Mouse (Mus musculus): ENCODE results near the gene Ipo11.

- no peak for TF ChIP-seq BHLHE40 (IDR thresholded peaks at IDR 0.05; ENCODE audit: low read depth, low read length)
- no peak for TF ChIP-seq MAFK (IDR thresholded peaks at IDR 0.05; ENCODE audit: insufficient replicate concordance, low read length)
- TF ChIP-seq POLR2A (IDR thresholded peaks at IDR 0.05; ENCODE audit: low read depth, low read length): no peak
- TF ChIP-seq MYC (IDR thresholded peaks at IDR 0.05; ENCODE audit: low read depth, low read length): no peak
- TF ChIP-seq ZNF384 (IDR thresholded peaks at IDR 0.05; ENCODE audit: low read depth, low read length): no peak
- TF ChIP-seq HCFC1 (IDR thresholded peaks at IDR 0.05; ENCODE audit: low read depth, low read length): no peak
- TF ChIP-seq CTCF (conservative IDR thresholded peaks at IDR 0.05 in 1 of 2, IDR thresholded peaks at IDR 0.05 in 1 of 2; ENCODE audit: low read depth in 2 of 2, low read length in 2 of 2): no peak
- TF ChIP-seq MXI1 (IDR thresholded peaks at IDR 0.05; ENCODE audit: low read depth, low read length): no peak
- no peak for TF ChIP-seq USF2 (conservative IDR thresholded peaks at IDR 0.05; ENCODE audit: low read depth, low read length)
- no peak for TF ChIP-seq ELF1 (IDR thresholded peaks at IDR 0.05; ENCODE audit: low read depth, low read length)
- TF ChIP-seq CHD2 (IDR thresholded peaks at IDR 0.05; ENCODE audit: low read length): no peak
Observed at GRCm38 (mm10) chr13:106819749-106820148, 117.0 kb downstream of the Ipo11 start.
